Mouse (Mus musculus) hindbrain, embryonic 12.5 days (tissue): ENCODE measurements at regions not wholly inside any gene's neighbourhood (a gene's known extent, or its start where the extent isn't known, plus 50 kb on each side); places are given as distances from the start of the nearest gene placed in this dataset.

ENCODE experiments used
- ATAC-seq: fragments of 200-750 bp; cut with Nextera tagmentation; 2 replicates; pipeline ENCODE4 v1.8.0; 2017; ENCODE audit warnings: moderate TSS enrichment; ENCODE audit not compliant: low FRiP score
- H3K27ac ChIP-seq: fragments of 300-500 bp; sonication (generic); 2 replicates; pipeline ENCODE4 v1.5.1; 2016; ENCODE audit warnings: mild to moderate bottlenecking
- H3K27me3 ChIP-seq: fragments of 300-500 bp; sonication (generic); 2 replicates; pipeline ENCODE4 v1.6.1; 2016; ENCODE audit warnings: mild to moderate bottlenecking
- H3K36me3 ChIP-seq: fragments of 300-500 bp; sonication (generic); 2 replicates; pipeline ENCODE4 v1.6.1; 2016; ENCODE audit warnings: mild to moderate bottlenecking
- H3K4me1 ChIP-seq: fragments of 300-500 bp; sonication (generic); 2 replicates; pipeline ENCODE4 v1.6.1; 2016
- H3K4me2 ChIP-seq: fragments of 300-500 bp; sonication (generic); replicated peaks from 2 replicates; pipeline ENCODE4 v1.6.1; 2016; ENCODE audit warnings: mild to moderate bottlenecking
- H3K4me3 ChIP-seq: fragments of 300-500 bp; sonication (generic); 2 replicates; pipeline ENCODE4 v1.5.1; 2016; ENCODE audit warnings: mild to moderate bottlenecking
- H3K9ac ChIP-seq: fragments of 300-500 bp; sonication (generic); 2 replicates; pipeline ENCODE4 v1.6.1; 2016; ENCODE audit warnings: mild to moderate bottlenecking, moderate library complexity
- H3K9me3 ChIP-seq: fragments of 300-500 bp; sonication (generic); replicated peaks from 2 replicates; pipeline ENCODE4 v1.6.1; 2016; ENCODE audit warnings: mild to moderate bottlenecking
- WGBS: fragments of 180-500 bp; shearing (Covaris S2); methylation state at CpG from one replicate; pipeline ENCODE4 v1.1.7; 2016; 5-methylcytosine and 5-hydroxymethylcytosine counted together

- ATAC-seq: no peak
Measured at GRCm38 (mm10) chr14:89242159-89242558, 771.0 kb upstream of the Pcdh20 start.

GRCm38 (mm10) chr14:89236501-89236900 is 765.3 kb upstream of the Pcdh20 start:
- no peak overlapping the region for H3K4me3 ChIP-seq
- H3K9me3 ChIP-seq: no peaks in the 10 kb centered on the region
- H3K36me3 ChIP-seq: no peaks in the 10 kb centered on the region
- no peak for ATAC-seq
- WGBS: 88% methylated on average over 3 of the region's 3 CpGs
- no peak overlapping the region for H3K9ac ChIP-seq
- no peaks in the 10 kb centered on the region for H3K4me1 ChIP-seq
- no peaks in the 10 kb centered on the region for H3K27me3 ChIP-seq
- no peak overlapping the region for H3K4me2 ChIP-seq
- H3K27ac ChIP-seq: no peak overlapping the region

More at GRCm38 (mm10) chr14:89242159-89242558, 771.0 kb upstream of the Pcdh20 start:
- Histone ChIP-seq H3K27me3 (no peaks in the 10 kb centered on the region), H3K27ac (no peak overlapping the region), H3K36me3 (no peaks in the 10 kb centered on the region), H3K9me3 (no peaks in the 10 kb centered on the region), H3K4me2 (no peak overlapping the region), H3K4me3 (no peak overlapping the region), H3K9ac (no peak overlapping the region), H3K4me1 (no peaks in the 10 kb centered on the region)
- 88% methylated on average over 1 of the region's 1 CpGs for WGBS

- ATAC-seq: no peak
- 0 out of 2 replicates have a peak overlapping the region, but pooled peaks have one; percentile 13 for H3K4me2 ChIP-seq
- H3K4me1 ChIP-seq: no peaks in the 10 kb centered on the region
- H3K4me3 ChIP-seq: no peak overlapping the region
- no peaks in the 10 kb centered on the region for H3K9me3 ChIP-seq
- no peak overlapping the region for H3K27ac ChIP-seq
- no peaks in the 10 kb centered on the region for H3K36me3 ChIP-seq
- H3K27me3 ChIP-seq: no peaks in the 10 kb centered on the region
- WGBS: 53% methylated on average over 8 of the region's 8 CpGs
- H3K9ac ChIP-seq: no peak overlapping the region
Measured at GRCm38 (mm10) chr14:89230482-89230881, 759.3 kb upstream of the Pcdh20 start.

- Histone ChIP-seq H3K4me2 (no peak overlapping the region), H3K4me3 (no peak overlapping the region), H3K4me1 (no peaks in the 10 kb centered on the region), H3K9me3 (no peaks in the 10 kb centered on the region), H3K9ac (no peak overlapping the region), H3K27me3 (no peaks in the 10 kb centered on the region), H3K36me3 (no peaks in the 10 kb centered on the region), H3K27ac (no peak overlapping the region)
- 48% methylated on average over 1 of the region's 1 CpGs for WGBS
- ATAC-seq: no peak
Measured at GRCm38 (mm10) chr14:89217390-89217789, 746.2 kb upstream of the Pcdh20 start.

GRCm38 (mm10) chr14:89181386-89181979 is 710.3 kb upstream of the Pcdh20 start:
- Histone ChIP-seq H3K4me1 (no peaks in the 10 kb centered on the region), H3K27me3 (no peaks in the 10 kb centered on the region), H3K9ac (no peak overlapping the region), H3K27ac (no peak overlapping the region), H3K36me3 (no peaks in the 10 kb centered on the region), H3K9me3 (no peaks in the 10 kb centered on the region), H3K4me2 (no peak overlapping the region), H3K4me3 (no peak overlapping the region)
- 37% methylated on average over 2 of the region's 2 CpGs for WGBS
- no peak for ATAC-seq

GRCm38 (mm10) chr14:89142994-89143686 is 671.9 kb upstream of the Pcdh20 start:
- Histone ChIP-seq H3K4me3 (no peak overlapping the region), H3K4me1 (no peaks in the 10 kb centered on the region), H3K27me3 (no peaks in the 10 kb centered on the region), H3K9ac (no peak overlapping the region), H3K27ac (no peak overlapping the region), H3K4me2 (no peak overlapping the region), H3K9me3 (no peaks in the 10 kb centered on the region), H3K36me3 (no peaks in the 10 kb centered on the region)
- ATAC-seq: peak; percentile 82
- 53% methylated on average over 3 of the region's 3 CpGs for WGBS

- no peak for ATAC-seq
- Histone ChIP-seq H3K4me1 (no peaks in the 10 kb centered on the region), H3K36me3 (no peaks in the 10 kb centered on the region), H3K9me3 (no peaks in the 10 kb centered on the region), H3K27ac (no peak overlapping the region), H3K4me2 (no peak overlapping the region), H3K4me3 (no peak overlapping the region), H3K27me3 (no peaks in the 10 kb centered on the region), H3K9ac (no peak overlapping the region)
- 38% methylated on average over 4 of the region's 4 CpGs for WGBS
Measured at GRCm38 (mm10) chr14:89099296-89099695, 628.1 kb upstream of the Pcdh20 start.

- WGBS: 81% methylated on average over 1 of the region's 1 CpGs
- Histone ChIP-seq H3K4me1 (no peaks in the 10 kb centered on the region), H3K9ac (no peak overlapping the region), H3K36me3 (no peaks in the 10 kb centered on the region), H3K27ac (no peak overlapping the region), H3K27me3 (no peaks in the 10 kb centered on the region), H3K9me3 (no peaks in the 10 kb centered on the region), H3K4me2 (no peak overlapping the region), H3K4me3 (no peak overlapping the region)
- ATAC-seq: no peak
Measured at GRCm38 (mm10) chr14:89089661-89090060, 618.5 kb upstream of the Pcdh20 start.

- Histone ChIP-seq H3K27me3 (no peaks in the 10 kb centered on the region), H3K4me3 (no peak overlapping the region), H3K27ac (no peak overlapping the region), H3K9ac (no peak overlapping the region), H3K36me3 (no peaks in the 10 kb centered on the region), H3K4me2 (no peak overlapping the region), H3K9me3 (no peaks in the 10 kb centered on the region), H3K4me1 (no peaks in the 10 kb centered on the region)
- ATAC-seq: no peak
- 96% methylated on average over 1 of the region's 1 CpGs for WGBS
Measured at GRCm38 (mm10) chr14:89076014-89076413, 604.8 kb upstream of the Pcdh20 start.

- Histone ChIP-seq H3K36me3 (no peaks in the 10 kb centered on the region), H3K27ac (no peak overlapping the region), H3K9ac (no peak overlapping the region), H3K4me1 (no peaks in the 10 kb centered on the region), H3K27me3 (no peaks in the 10 kb centered on the region), H3K4me2 (no peak overlapping the region), H3K9me3 (no peaks in the 10 kb centered on the region), H3K4me3 (no peak overlapping the region)
- WGBS: 68% methylated on average over 1 of the region's 1 CpGs
- ATAC-seq: no peak
Measured at GRCm38 (mm10) chr14:89063971-89064370, 592.8 kb upstream of the Pcdh20 start.

- no peak overlapping the region for H3K4me3 ChIP-seq
- H3K27me3 ChIP-seq: no peaks in the 10 kb centered on the region
- 70% methylated on average over 5 of the region's 5 CpGs for WGBS
- no peak overlapping the region for H3K4me2 ChIP-seq
- H3K36me3 ChIP-seq: no peaks in the 10 kb centered on the region
- H3K9me3 ChIP-seq: no peaks in the 10 kb centered on the region
- H3K9ac ChIP-seq: no peak overlapping the region
- ATAC-seq: no peak
- no peak overlapping the region for H3K27ac ChIP-seq
- no peaks in the 10 kb centered on the region for H3K4me1 ChIP-seq
Measured at GRCm38 (mm10) chr14:89062583-89063436, 591.6 kb upstream of the Pcdh20 start.

- no peak for ATAC-seq
- 61% methylated on average over 1 of the region's 1 CpGs for WGBS
Measured at GRCm38 (mm10) chr14:89061319-89061718, 590.1 kb upstream of the Pcdh20 start.

More at GRCm38 (mm10) chr14:89061319-89061718, 590.1 kb upstream of the Pcdh20 start:
- no peak overlapping the region for H3K4me3 ChIP-seq
- no peak overlapping the region for H3K4me2 ChIP-seq
- H3K4me1 ChIP-seq: no peaks in the 10 kb centered on the region
- no peak overlapping the region for H3K9ac ChIP-seq
- no peak overlapping the region for H3K27ac ChIP-seq
- H3K27me3 ChIP-seq: no peaks in the 10 kb centered on the region
- H3K9me3 ChIP-seq: no peaks in the 10 kb centered on the region
- H3K36me3 ChIP-seq: no peaks in the 10 kb centered on the region
